Mouse (Mus musculus) kidney, embryonic 16.5 days (tissue): ENCODE results near the gene Cyp2w1. TPM values are rescaled to one million over a fixed set of nuclear protein-coding genes. Genes with fewer than 3 reads are reported as not detected.

Experiments
- ATAC-seq: fragments of 200-750 bp; cut with Nextera tagmentation; 2 replicates; pipeline ENCODE4 v1.8.0; 2017; ENCODE audit warnings: moderate TSS enrichment; ENCODE audit not compliant: low FRiP score, low TSS enrichment
- H3K27ac ChIP-seq: fragments of 300-500 bp; sonication (generic); 2 replicates; pipeline ENCODE4 v1.5.1; 2014; ENCODE audit warnings: low read length
- H3K27me3 ChIP-seq: fragments of 300-500 bp; sonication (generic); 2 replicates; pipeline ENCODE4 v1.6.1; 2014; ENCODE audit warnings: low read length, control low read depth, mixed read lengths; ENCODE audit not compliant: insufficient read depth
- H3K36me3 ChIP-seq: fragments of 300-500 bp; sonication (generic); 2 replicates; pipeline ENCODE4 v1.6.1; 2014; ENCODE audit warnings: low read length, control low read depth, mixed read lengths; ENCODE audit not compliant: insufficient read depth
- H3K4me1 ChIP-seq: fragments of 300-500 bp; sonication (generic); 2 replicates; pipeline ENCODE4 v1.6.1; 2014; ENCODE audit warnings: low read length, control low read depth, mixed read lengths; ENCODE audit not compliant: insufficient read depth
- H3K4me2 ChIP-seq: fragments of 300-500 bp; sonication (generic); replicated peaks from 2 replicates; pipeline ENCODE4 v1.6.1; 2014; ENCODE audit warnings: low read depth, low read length
- H3K4me3 ChIP-seq: fragments of 300-500 bp; sonication (generic); 2 replicates; pipeline ENCODE4 v1.5.1; 2014; ENCODE audit warnings: mild to moderate bottlenecking, low read length
- H3K9ac ChIP-seq: fragments of 300-500 bp; sonication (generic); replicated peaks from 2 replicates; pipeline ENCODE4 v1.6.1; 2014; ENCODE audit warnings: low read length
- H3K9me3 ChIP-seq: fragments of 300-500 bp; sonication (generic); 2 replicates; pipeline ENCODE4 v1.6.1; 2016; ENCODE audit warnings: low read length, control low read depth
- WGBS: fragments of 180-500 bp; shearing (Covaris S2); extraction: QIAGEN DNeasy Blood & Tissue Kit; methylation state at CpG from one replicate; pipeline ENCODE4 v1.1.7; 2014; 5-methylcytosine and 5-hydroxymethylcytosine counted together
- polyA plus RNA-seq: library from polyadenylated mRNA; unstranded; fragments of >200 nt; fragmentation: Nextera tagmentation; extraction: Ambion mirVana; gene quantifications from 2 replicates; pipeline ENCODE4 v1.2.1, GENCODE M21; 2015

Cyp2w1 gene
- polyA plus RNA-seq, 1 experiment from 2014 or later: not detected

DNA sequence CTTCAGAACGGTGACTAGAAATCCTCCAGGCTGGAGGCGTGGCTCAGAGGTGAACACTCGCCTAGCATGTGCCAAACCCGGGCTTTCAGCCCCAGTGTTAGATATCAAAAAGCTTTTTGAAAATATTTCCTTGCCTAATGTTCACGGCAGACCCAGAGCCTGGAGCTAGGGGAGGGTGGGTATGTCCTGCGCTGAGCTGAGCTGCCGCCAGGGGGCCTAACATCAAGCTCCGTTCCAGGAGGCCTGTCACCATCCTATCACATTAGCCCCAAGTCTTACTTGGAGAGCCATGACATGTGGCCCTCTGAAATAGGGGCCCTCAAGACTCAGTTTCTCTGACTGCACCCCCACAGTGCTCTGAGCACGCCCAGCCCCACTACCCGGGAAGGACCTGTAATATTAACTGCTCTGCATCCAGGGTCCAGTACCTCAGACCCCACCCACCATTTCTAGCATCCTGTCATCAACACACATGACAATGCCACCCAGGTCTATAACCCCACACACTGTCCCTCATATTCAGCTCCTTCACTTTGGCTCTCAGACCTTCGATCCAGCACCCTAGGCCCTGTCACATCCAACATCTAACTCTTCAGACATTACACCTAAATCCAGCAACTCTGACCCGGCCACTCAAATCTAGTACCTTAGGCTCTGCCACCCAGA is 8.3 kb upstream of the Cyp2w1 start:
- WGBS: 4% methylated on average over 12 of the region's 12 CpGs
- H3K9ac ChIP-seq: peak overlapping the region; percentile 94
- peaks cover 23% of the 10 kb centered on the region for H3K36me3 ChIP-seq
- no peaks in the 10 kb centered on the region for H3K27me3 ChIP-seq
- H3K27ac ChIP-seq: peak overlapping the region; percentile 86
- H3K4me2 ChIP-seq: peak overlapping the region; percentile 97
- peak; percentile 72 for ATAC-seq
- H3K4me3 ChIP-seq: peak overlapping the region; percentile 83
- H3K9me3 ChIP-seq: no peaks in the 10 kb centered on the region
- peaks cover 19% of the 10 kb centered on the region for H3K4me1 ChIP-seq

DNA sequence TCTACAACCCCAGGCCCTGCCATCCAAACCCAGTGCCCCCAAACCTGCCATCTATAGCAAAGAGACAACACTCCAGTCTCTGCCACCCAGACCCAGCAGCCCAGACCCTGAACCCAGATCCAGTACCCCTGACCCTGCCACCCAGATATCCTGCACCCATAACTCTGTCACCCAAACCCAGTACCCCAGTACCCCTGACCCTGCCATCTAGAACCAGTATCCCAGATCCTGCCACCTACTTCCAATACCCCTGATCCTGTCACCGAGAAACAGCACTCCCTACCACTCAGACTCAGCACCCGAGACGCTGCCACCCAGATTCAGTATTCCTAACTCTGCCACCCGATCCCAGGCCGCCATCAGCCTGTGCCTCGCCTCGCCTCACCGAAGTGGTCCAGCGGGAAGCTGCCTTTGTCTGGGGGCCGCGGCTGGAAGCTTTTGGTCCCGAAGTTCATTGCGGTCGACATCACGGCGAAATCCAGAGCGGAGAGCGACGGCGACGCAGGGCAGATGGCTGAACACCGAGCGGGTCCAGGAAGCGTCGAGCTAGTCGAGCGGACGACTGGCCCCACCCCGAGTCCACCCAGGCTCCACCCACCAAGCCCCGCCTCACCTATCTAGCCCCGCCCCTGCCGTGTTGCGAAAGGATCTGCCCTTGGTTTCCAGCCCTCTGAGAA is 7.6 kb upstream of the Cyp2w1 start:
- under 1% methylated on average over 33 of the region's 33 CpGs for WGBS
- Histone ChIP-seq H3K27ac (peak overlapping the region; percentile 86), H3K4me1 (peaks cover 19% of the 10 kb centered on the region), H3K4me2 (peak overlapping the region; percentile 97), H3K9ac (peak overlapping the region; percentile 94), H3K36me3 (peaks cover 16% of the 10 kb centered on the region), H3K9me3 (no peaks in the 10 kb centered on the region), H3K4me3 (peak overlapping the region; percentile 83), H3K27me3 (no peaks in the 10 kb centered on the region)
- peak; percentile 90 for ATAC-seq

DNA sequence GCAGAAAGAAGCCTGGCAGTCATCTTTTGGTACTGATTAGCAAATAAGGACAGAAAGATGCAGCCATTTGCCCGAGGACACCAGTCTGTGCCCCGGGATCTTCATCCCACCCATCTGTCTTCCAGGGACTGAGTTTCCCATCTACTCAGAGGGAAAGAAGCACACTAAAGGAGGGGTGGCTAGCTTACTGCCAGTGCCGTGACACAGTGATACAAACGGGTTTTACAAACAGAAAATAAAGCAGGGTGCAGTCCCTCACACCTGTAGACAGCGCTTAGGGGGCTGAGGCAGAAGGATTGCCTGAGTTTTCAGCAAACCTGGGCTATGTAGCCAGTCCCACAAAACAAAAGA is 7.1 kb upstream of the Cyp2w1 start:
- H3K27ac ChIP-seq: peak overlapping the region; percentile 19; the same call in 1 of the 2 replicates
- 0 out of 2 replicates have a peak, but pooled peaks have one; percentile 11 for ATAC-seq
- peaks cover 15% of the 10 kb centered on the region; the same call in 1 of the 2 replicates for H3K36me3 ChIP-seq
- peak overlapping the region; percentile 57 for H3K9ac ChIP-seq
- peak overlapping the region; percentile 52 for H3K4me2 ChIP-seq
- 6% methylated on average over 5 of the region's 5 CpGs for WGBS
- H3K27me3 ChIP-seq: no peaks in the 10 kb centered on the region
- no peaks in the 10 kb centered on the region for H3K9me3 ChIP-seq
- H3K4me1 ChIP-seq: peaks cover 17% of the 10 kb centered on the region
- peak overlapping the region; percentile 83 for H3K4me3 ChIP-seq

DNA sequence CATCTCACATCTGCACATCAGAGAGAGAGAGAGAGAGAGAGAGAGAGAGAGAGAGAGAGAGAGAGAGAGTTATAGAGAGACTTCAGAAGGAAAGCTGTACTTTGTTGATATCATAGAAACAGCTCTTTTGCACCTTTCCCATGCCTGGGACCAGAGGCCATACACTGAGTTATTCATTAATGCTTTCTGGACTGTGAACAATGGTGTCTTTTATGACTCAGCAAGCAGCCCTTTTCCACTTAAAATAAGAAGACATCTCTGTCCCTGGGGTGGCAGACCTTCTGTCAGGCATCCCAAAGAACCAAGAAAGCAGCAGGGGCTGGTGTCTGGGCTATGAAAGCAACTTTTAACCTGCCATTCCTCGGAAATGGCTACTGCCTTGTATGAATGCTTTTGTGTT is 5.2 kb upstream of the Cyp2w1 start:
- WGBS: 73% methylated on average over 1 of the region's 1 CpGs
- Histone ChIP-seq H3K27ac (peak overlapping the region; percentile 63), H3K27me3 (no peaks in the 10 kb centered on the region; the same call in 1 of the 2 replicates), H3K4me1 (peaks cover 20% of the 10 kb centered on the region), H3K9me3 (no peaks in the 10 kb centered on the region), H3K9ac (0 out of 2 replicates have a peak overlapping the region, but pooled peaks have one; percentile 7), H3K4me2 (no peak overlapping the region), H3K36me3 (peaks cover 4% of the 10 kb centered on the region; the same call in 1 of the 2 replicates), H3K4me3 (no peak overlapping the region)
- no peak for ATAC-seq

- H3K36me3 ChIP-seq: no peaks in the 10 kb centered on the region
- no peaks in the 10 kb centered on the region for H3K9me3 ChIP-seq
- H3K9ac ChIP-seq: no peak overlapping the region
- H3K27me3 ChIP-seq: peaks cover 3% of the 10 kb centered on the region; the same call in 1 of the 2 replicates
- peaks cover 7% of the 10 kb centered on the region; the same call in 1 of the 2 replicates for H3K4me1 ChIP-seq
- no peak overlapping the region for H3K4me3 ChIP-seq
- no peak overlapping the region for H3K27ac ChIP-seq
- no peak for ATAC-seq
- WGBS: 70% methylated on average over 6 of the region's 6 CpGs
- H3K4me2 ChIP-seq: no peak overlapping the region
Observed at GRCm38 (mm10) chr5:139349713-139350112, 2.7 kb upstream of the Cyp2w1 start.

GRCm38 (mm10) chr5:139351134-139351533 is 1.3 kb upstream of the Cyp2w1 start, which contains the start of gene Cox19:
Gene Cox19 (minus strand): TSS chr5:139351418.
- peaks cover 3% of the 10 kb centered on the region; the same call in 1 of the 2 replicates for H3K27me3 ChIP-seq
- no peak within 1 kb of the TSS for H3K4me3 ChIP-seq
- H3K4me2 ChIP-seq: no peak within 1 kb of the TSS
- no peaks in the 10 kb centered on the region for H3K9me3 ChIP-seq
- WGBS: 38% methylated on average over 5 of the region's 5 CpGs
- ATAC-seq: no peak
- H3K27ac ChIP-seq: no peak within 1 kb of the TSS
- peaks cover 4% of the 10 kb centered on the region; the same call in 1 of the 2 replicates for H3K4me1 ChIP-seq
- no peak within 1 kb of the TSS for H3K9ac ChIP-seq
- no peaks in the 10 kb centered on the region for H3K36me3 ChIP-seq

DNA sequence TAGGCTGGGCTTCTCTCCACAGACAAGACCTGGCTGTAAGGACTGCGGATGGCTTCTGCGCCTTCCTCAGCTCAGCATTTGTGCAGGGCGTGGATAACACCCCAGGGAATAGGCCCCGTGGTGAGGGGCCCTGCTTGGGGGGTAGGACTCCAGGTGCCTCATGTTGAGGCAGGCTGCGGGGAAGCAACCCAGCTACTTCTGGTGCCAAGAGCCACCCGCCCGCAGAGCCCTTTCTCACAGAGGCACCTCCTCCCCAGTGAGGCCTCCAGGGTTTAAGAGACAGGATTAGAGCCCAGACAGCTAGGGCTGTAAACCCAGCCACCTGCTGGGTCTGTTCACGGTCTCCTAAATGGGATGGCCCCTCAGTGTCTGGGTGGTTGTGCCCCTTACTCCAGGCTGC is 789 bp upstream of the Cyp2w1 start:
- Histone ChIP-seq H3K9ac (no peak overlapping the region), H3K9me3 (no peaks in the 10 kb centered on the region), H3K4me1 (peaks cover 4% of the 10 kb centered on the region; the same call in 1 of the 2 replicates), H3K27ac (no peak overlapping the region), H3K4me3 (no peak overlapping the region), H3K36me3 (no peaks in the 10 kb centered on the region), H3K27me3 (peaks cover 3% of the 10 kb centered on the region; the same call in 1 of the 2 replicates), H3K4me2 (no peak overlapping the region)
- 17% methylated on average over 8 of the region's 8 CpGs for WGBS
- ATAC-seq: no peak

DNA sequence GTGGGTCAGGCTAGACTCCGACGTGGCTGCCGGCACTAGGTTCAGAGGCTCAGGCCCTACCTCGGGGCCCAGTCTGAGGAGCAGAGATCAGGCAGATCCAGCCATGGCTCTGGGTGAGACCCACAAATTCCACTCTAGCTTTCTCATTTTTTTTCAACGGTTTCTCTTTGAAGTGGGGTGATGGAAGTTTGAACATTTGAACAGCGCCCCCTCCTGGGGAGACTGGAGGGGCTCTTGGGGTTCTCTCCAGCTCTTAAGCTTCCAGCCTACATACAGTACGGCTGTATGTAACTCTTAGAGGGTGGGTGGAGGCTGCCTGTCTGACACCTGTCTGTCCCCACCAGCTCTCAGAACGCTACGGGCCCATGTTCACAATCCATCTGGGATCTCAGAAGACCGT is 1.1 kb downstream of the Cyp2w1 start:
- Histone ChIP-seq H3K36me3 (no peaks in the 10 kb centered on the region), H3K9ac (no peak overlapping the region), H3K27me3 (peaks cover 3% of the 10 kb centered on the region; the same call in 1 of the 2 replicates), H3K4me2 (no peak overlapping the region), H3K4me1 (peaks cover 4% of the 10 kb centered on the region; the same call in 1 of the 2 replicates), H3K9me3 (no peaks in the 10 kb centered on the region), H3K27ac (no peak overlapping the region), H3K4me3 (no peak overlapping the region)
- no peak for ATAC-seq
- WGBS: 63% methylated on average over 10 of the region's 10 CpGs

GRCm38 (mm10) chr5:139353946-139354345 is 1.5 kb downstream of the Cyp2w1 start:
- no peak overlapping the region for H3K4me2 ChIP-seq
- no peaks in the 10 kb centered on the region for H3K36me3 ChIP-seq
- peaks cover 4% of the 10 kb centered on the region; the same call in 1 of the 2 replicates for H3K4me1 ChIP-seq
- H3K9me3 ChIP-seq: no peaks in the 10 kb centered on the region
- no peak for ATAC-seq
- no peak overlapping the region for H3K27ac ChIP-seq
- 89% methylated on average over 11 of the region's 11 CpGs for WGBS
- no peak overlapping the region for H3K4me3 ChIP-seq
- H3K9ac ChIP-seq: no peak overlapping the region
- H3K27me3 ChIP-seq: peaks cover 3% of the 10 kb centered on the region; the same call in 1 of the 2 replicates
